Mouse (Mus musculus) olfactory bulb, adult 2 months (tissue): ENCODE results near the gene Atf7ip2.

Experiments
- CTCF ChIP-seq: fragments of 200-500 bp; IDR thresholded peaks from 2 replicates; pipeline ENCODE4 v1.5.1; 2012; ENCODE audit warnings: low read depth, mild to moderate bottlenecking, low read length, moderate library complexity; ENCODE audit not compliant: insufficient read depth
- POLR2A ChIP-seq: fragments of 200-500 bp; IDR thresholded peaks from 2 replicates; pipeline ENCODE4 v1.6.1; 2012; ENCODE audit warnings: mild to moderate bottlenecking, low read depth, low read length, moderate library complexity; ENCODE audit not compliant: insufficient read depth

DNA sequence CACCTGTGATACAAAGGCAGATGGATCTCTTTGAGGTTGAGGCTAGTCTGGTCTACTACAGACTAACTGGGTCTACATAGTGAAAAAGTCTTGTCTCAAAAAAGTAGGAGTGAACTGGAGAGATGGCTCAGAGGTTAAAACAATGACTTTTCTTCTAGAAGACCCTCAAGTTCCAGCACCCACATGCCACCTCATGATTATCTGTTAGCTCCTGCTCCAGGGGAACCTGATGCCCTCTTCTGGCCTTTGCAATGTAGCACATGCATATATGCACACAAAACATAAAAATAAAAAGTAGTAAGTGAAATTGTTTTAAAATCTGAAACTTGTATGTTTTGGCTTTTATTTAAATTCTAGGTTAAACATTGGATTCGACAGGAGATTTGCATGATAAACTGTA, 16.3 kb downstream of the Atf7ip2 start:
- TF ChIP-seq POLR2A (no peak), CTCF (no peak)
